Mouse (Mus musculus) heart, adult 2 months (tissue): ENCODE data around the gene Banf1. TPM values are rescaled to one million over a fixed set of nuclear protein-coding genes. Genes with fewer than 3 reads are reported as not detected.
"Not testable (repeated sequence)": the region's sequence is repeated elsewhere in the genome, so short reads cannot be mapped to it uniquely, and the experiment has no call there.

ENCODE experiments used
- DNase-seq, 2 experiments: peaks; one replicate each; pipeline ENCODE4 v3.0.0; 2021
- H3K27ac ChIP-seq: fragments of 200-600 bp; 2 replicates; pipeline ENCODE4 v1.8.1; 2022
- H3K27me3 ChIP-seq: fragments of 200-500 bp; 2 replicates; pipeline ENCODE4 v1.6.1; 2012; ENCODE audit warnings: mild to moderate bottlenecking, low read length, inconsistent platforms, mixed read lengths; ENCODE audit not compliant: control insufficient read depth, insufficient read depth
- H3K36me3 ChIP-seq: fragments of 200-500 bp; 2 replicates; pipeline ENCODE4 v1.6.1; 2012; ENCODE audit warnings: low read length, inconsistent platforms; ENCODE audit not compliant: control insufficient read depth, insufficient read depth
- H3K4me1 ChIP-seq: fragments of 200-500 bp; 2 replicates; pipeline ENCODE4 v1.6.1; 2011; ENCODE audit warnings: low read length; ENCODE audit not compliant: control insufficient read depth, insufficient read depth
- H3K4me3 ChIP-seq: fragments of 200-600 bp; 2 replicates; pipeline ENCODE4 v1.8.1; 2022
- H3K79me2 ChIP-seq: fragments of 200-500 bp; replicated peaks from 2 replicates; pipeline ENCODE4 v1.6.1; 2012; ENCODE audit warnings: mild to moderate bottlenecking, inconsistent platforms, low read length, moderate library complexity, mixed read lengths; ENCODE audit not compliant: control insufficient read depth, insufficient read depth
- H3K9ac ChIP-seq: fragments of 200-500 bp; 2 replicates; pipeline ENCODE4 v1.6.1; 2012; ENCODE audit warnings: low read depth, mild to moderate bottlenecking, control low read depth, inconsistent platforms, low read length, mixed read lengths
- CTCF ChIP-seq: fragments of 200-600 bp; IDR thresholded peaks from 2 replicates; pipeline ENCODE4 v1.8.1; 2022; ENCODE audit warnings: antibody characterized with exemption, mild to moderate bottlenecking, moderate library complexity
- EP300 ChIP-seq: fragments of 200-500 bp; IDR thresholded peaks from 2 replicates; pipeline ENCODE4 v1.6.1; 2011; ENCODE audit warnings: low read depth, low read length, control low read depth; ENCODE audit not compliant: insufficient read depth
- POLR2A ChIP-seq: fragments of 200-500 bp; IDR thresholded peaks from 2 replicates; pipeline ENCODE4 v1.6.1; 2011; ENCODE audit warnings: mild to moderate bottlenecking, low read depth, low read length, control low read depth; ENCODE audit not compliant: insufficient read depth
- WGBS: fragments of 180-500 bp; shearing (Covaris S2); methylation state at CpG from one replicate; pipeline ENCODE4 v1.1.7; 2018; 5-methylcytosine and 5-hydroxymethylcytosine counted together
- intact Hi-C: fragments of 180-260 bp; cut with DNase I; formaldehyde crosslinking; loops from one replicate; pipeline ENCODE4 v1.15.1; 2025
- polyA plus RNA-seq: library from polyadenylated mRNA; depleted of rRNA; stranded (reverse); fragments of >200 nt; gene quantifications from 2 replicates; pipeline ENCODE4 v1.2.3, GENCODE M21; 2012
- total RNA-seq, 2 experiments: library from RNA; stranded (reverse); gene quantifications; 2 replicates each; pipeline ENCODE4 v1.2.3; 2021

Banf1 gene
- total and polyA plus RNA-seq, 3 experiments: 113 to 148 (median 133) TPM

- H3K9ac ChIP-seq, H3K4me1 ChIP-seq, H3K36me3 ChIP-seq, intact Hi-C loops, H3K4me3 ChIP-seq, DNase-seq, H3K79me2 ChIP-seq, H3K27me3 ChIP-seq, H3K27ac ChIP-seq: not testable (repeated sequence)
- TF ChIP-seq CTCF: 0 out of 2 replicates have a peak, but pooled peaks have one; percentile 2
- WGBS: 68% methylated on average over 4 of the region's 4 CpGs
Observed at GRCm38 (mm10) chr19:5401073-5401472, 34.1 kb upstream of the Banf1 start.

- H3K27me3 ChIP-seq: no peaks in the 10 kb centered on the region
- 70% methylated on average over 4 of the region's 4 CpGs for WGBS
- H3K27ac ChIP-seq: no peak overlapping the region
- no peaks in the 10 kb centered on the region for H3K4me1 ChIP-seq
- no peaks in the 10 kb centered on the region for H3K36me3 ChIP-seq
- DNase-seq: no peak
- no peak overlapping the region for H3K4me3 ChIP-seq
- H3K9ac ChIP-seq: no peak overlapping the region
- intact Hi-C loops: no loop called here
- H3K79me2 ChIP-seq: no peaks in the 10 kb centered on the region
- no peak for TF ChIP-seq EP300
- no peak for TF ChIP-seq POLR2A
- no peak for TF ChIP-seq CTCF
Observed at GRCm38 (mm10) chr19:5395371-5395770, 28.4 kb upstream of the Banf1 start.

- Histone ChIP-seq H3K36me3 (no peaks in the 10 kb centered on the region), H3K9ac (no peak overlapping the region), H3K4me3 (no peak overlapping the region), H3K79me2 (no peaks in the 10 kb centered on the region), H3K4me1 (peaks cover 3% of the 10 kb centered on the region), H3K27ac (no peak overlapping the region), H3K27me3 (no peaks in the 10 kb centered on the region)
- TF ChIP-seq EP300 (no peak), POLR2A (no peak), CTCF (no peak)
- intact Hi-C loops: no loop called here
- no peak for DNase-seq
- WGBS: 44% methylated on average over 10 of the region's 10 CpGs
Observed at GRCm38 (mm10) chr19:5394168-5394567, 27.2 kb upstream of the Banf1 start.

GRCm38 (mm10) chr19:5392892-5393291 lies 25.9 kb upstream of the Banf1 start:
- Histone ChIP-seq H3K79me2 (peaks cover 3% of the 10 kb centered on the region), H3K4me1 (peaks cover 3% of the 10 kb centered on the region), H3K36me3 (no peaks in the 10 kb centered on the region), H3K4me3 (no peak overlapping the region), H3K9ac (no peak overlapping the region), H3K27ac (no peak overlapping the region), H3K27me3 (no peaks in the 10 kb centered on the region)
- no peak for TF ChIP-seq POLR2A
- no peak for TF ChIP-seq CTCF
- no peak for TF ChIP-seq EP300
- peak; percentile 47 to 72 for DNase-seq
- intact Hi-C loops: no loop called here
- 20% methylated on average over 4 of the region's 4 CpGs for WGBS

GRCm38 (mm10) chr19:5390416-5390815 lies 23.4 kb upstream of the Banf1 start:
- DNase-seq: no peak
- TF ChIP-seq CTCF (no peak), EP300 (no peak), POLR2A (no peak)
- Histone ChIP-seq H3K4me1 (peaks cover 5% of the 10 kb centered on the region), H3K79me2 (peaks cover 3% of the 10 kb centered on the region), H3K4me3 (no peak overlapping the region; the same call in 1 of the 2 replicates), H3K9ac (no peak overlapping the region), H3K36me3 (peaks cover 3% of the 10 kb centered on the region; the same call in 1 of the 2 replicates), H3K27me3 (no peaks in the 10 kb centered on the region), H3K27ac (no peak overlapping the region)
- intact Hi-C loops: no loop called here
- WGBS: 65% methylated on average over 8 of the region's 8 CpGs

- peaks cover 3% of the 10 kb centered on the region; the same call in 1 of the 2 replicates for H3K36me3 ChIP-seq
- no peaks in the 10 kb centered on the region for H3K27me3 ChIP-seq
- H3K79me2 ChIP-seq: peaks cover 3% of the 10 kb centered on the region
- peak overlapping the region; percentile 30 for H3K9ac ChIP-seq
- WGBS: 13% methylated on average over 12 of the region's 12 CpGs
- peak overlapping the region; percentile 36; the same call in 1 of the 2 replicates for H3K27ac ChIP-seq
- no peak for TF ChIP-seq CTCF
- TF ChIP-seq POLR2A: no peak
- no peak for TF ChIP-seq EP300
- peak; percentile 49 to 61 for DNase-seq
- intact Hi-C loops: loop anchor here (2.0 to 10.0 kb wide), 3 partner anchors 35 to 295 kb away; partner anchors contain the start of genes AI837181, Drap1, Map3k11 and Mus81
- H3K4me1 ChIP-seq: peaks cover 5% of the 10 kb centered on the region
- H3K4me3 ChIP-seq: peak overlapping the region; percentile 99
Observed at GRCm38 (mm10) chr19:5389647-5390046, 22.7 kb upstream of the Banf1 start.
